Mouse (Mus musculus) mammary gland, adult 2 months (tissue): Measurements from ENCODE around the gene Hmmr. TPM values are rescaled to one million over a fixed set of nuclear protein-coding genes. Genes with fewer than 3 reads are reported as not detected.

ENCODE experiments used
- polyA plus RNA-seq: library from polyadenylated mRNA; depleted of rRNA; stranded (reverse); fragments of >200 nt; gene quantifications from 2 replicates; pipeline ENCODE4 v1.2.3, GENCODE M21; 2012; ENCODE audit warnings: low replicate concordance; rRNA removed

Gene Hmmr
- polyA plus RNA-seq, result 0.54 and 1.1 TPM in 2 replicates

DNA sequence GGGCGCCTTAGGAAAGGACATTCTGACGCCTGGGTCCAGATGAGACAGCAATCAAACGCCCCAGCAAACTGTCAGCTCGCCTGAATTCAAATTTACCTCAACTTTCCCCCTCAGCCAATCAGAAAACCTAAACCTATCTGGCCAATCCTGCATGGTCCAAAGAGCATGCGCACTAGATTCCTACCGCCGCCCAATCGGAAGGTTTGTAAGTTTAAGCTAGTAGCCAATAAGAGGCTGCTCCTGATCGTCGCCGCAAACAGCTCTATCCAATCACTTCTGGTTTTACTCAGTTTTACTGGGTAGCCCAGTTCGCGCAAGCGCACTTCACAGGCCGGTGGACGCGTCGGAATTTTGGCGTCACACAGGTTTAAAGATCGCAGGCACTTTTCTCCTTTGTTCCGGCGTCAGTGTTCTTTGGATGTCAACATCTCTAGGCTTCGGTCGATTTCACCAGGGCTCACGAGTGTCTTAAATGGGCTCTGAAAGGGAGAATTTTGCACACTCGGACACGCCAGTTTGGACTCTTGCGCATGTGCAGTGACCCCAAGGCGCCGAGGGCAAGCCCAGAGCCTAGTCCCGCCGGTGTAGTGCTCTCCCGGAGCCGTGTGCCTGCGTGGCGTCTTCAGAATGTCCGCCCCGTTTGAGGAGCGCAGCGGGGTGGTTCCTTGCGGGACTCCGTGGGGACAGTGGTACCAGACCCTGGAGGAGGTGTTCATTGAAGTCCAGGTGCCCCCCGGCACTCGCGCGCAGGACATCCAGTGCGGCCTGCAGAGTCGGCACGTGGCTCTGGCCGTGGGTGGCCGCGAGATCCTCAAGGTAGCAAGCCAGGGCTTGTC, at the start of gene Hmmr, which contains the start of gene Nudcd2:
Hmmr (minus strand) TSS at position 84 of the 836 bp plus-strand sequence.
Nudcd2 (plus strand) TSS at position 329 of the 836 bp plus-strand sequence.

DNA sequence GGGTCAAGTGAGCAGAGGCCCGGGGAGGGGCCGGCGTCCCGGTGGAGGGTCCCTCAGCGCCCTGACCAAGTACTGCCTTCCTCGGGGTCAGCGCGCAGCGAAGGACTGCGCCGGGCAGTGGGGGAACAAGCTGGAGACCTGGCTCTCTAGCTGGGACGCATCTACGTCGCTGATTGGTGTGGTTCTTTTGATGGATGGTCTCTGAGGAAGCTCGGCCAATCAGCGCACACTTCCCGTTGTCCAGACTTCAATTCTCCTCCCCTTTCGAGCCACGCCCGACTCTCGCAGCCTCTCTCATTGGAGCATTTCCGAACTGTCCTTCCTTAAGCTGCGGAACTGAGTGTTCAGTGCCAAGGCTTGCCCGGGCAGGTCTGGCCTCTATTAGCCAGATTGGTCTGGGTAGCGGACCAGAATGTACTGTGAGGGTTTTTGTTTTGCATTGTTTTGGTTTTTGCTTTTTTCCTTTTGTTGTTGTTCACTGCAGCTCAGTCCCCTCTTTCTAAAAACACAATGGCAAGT, 21.9 kb upstream of the Hmmr start, which contains the start of gene Ccng1:
Ccng1 (minus strand) TSS at position 203 of the 519 bp plus-strand sequence.

DNA sequence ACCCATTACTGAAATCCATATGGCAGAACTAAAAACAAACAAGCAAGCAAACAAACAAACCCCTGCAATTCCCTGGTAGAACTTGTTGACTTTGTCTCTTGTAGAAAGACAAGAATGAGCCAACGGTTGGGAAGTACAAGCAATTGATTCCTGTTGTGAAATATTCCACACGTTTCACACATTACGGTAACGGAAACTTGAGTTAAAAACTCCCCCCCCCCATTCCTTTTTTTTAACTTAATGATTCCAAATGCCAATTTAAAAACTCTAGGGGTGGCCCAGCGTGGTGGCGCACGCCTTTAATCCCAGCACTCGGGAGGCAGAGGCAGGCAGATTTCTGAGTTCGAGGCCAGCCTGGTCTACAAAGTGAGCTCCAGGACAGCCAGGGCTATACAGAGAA, 38.1 kb downstream of the Hmmr start, which contains the start of gene Mat2b:
Mat2b (minus strand) TSS at position 101 of the 400 bp plus-strand sequence.

Other genes starting within 250 kb of the Hmmr start
- gene Mat2b, start 38.2 kb downstream of the Hmmr start, polyA plus RNA-seq, result 28.0 and 36.0 TPM in 2 replicates
- 8.1 and 17.2 TPM in 2 replicates for gene Nudcd2, start 245 bp upstream of the Hmmr start, polyA plus RNA-seq
- 15.3 and 51.8 TPM in 2 replicates for gene Ccng1, start 21.9 kb upstream of the Hmmr start, polyA plus RNA-seq